Mouse (Mus musculus) CH12.LX (cell line): Measurements from ENCODE around the gene Gjd2.

ENCODE experiments used
- CHD1 ChIP-seq: IDR thresholded peaks from 2 replicates; pipeline ENCODE4 v1.6.1; 2012; ENCODE audit warnings: low read depth, low read length, improper control_type of control experiment, inconsistent platforms
- CHD2 ChIP-seq: IDR thresholded peaks from 2 replicates; pipeline ENCODE4 v1.6.1; 2011; ENCODE audit warnings: low read length, improper control_type of control experiment
- CTCF ChIP-seq, 2 experiments: IDR thresholded peaks in 1 of 2; conservative IDR thresholded peaks in 1 of 2; 2 replicates each; pipeline ENCODE4 v1.5.1; 2011 to 2012; ENCODE audit warnings: low read depth in 2 of 2, low read length in 2 of 2, improper control_type of control experiment in 1 of 2, inconsistent platforms in 1 of 2, mild to moderate bottlenecking in 1 of 2, moderate library complexity in 1 of 2
- EP300 ChIP-seq: IDR thresholded peaks from 2 replicates; pipeline ENCODE4 v1.6.1; 2011; ENCODE audit warnings: low read length, improper control_type of control experiment
- ETS1 ChIP-seq: conservative IDR thresholded peaks from 2 replicates; pipeline ENCODE4 v1.6.1; 2012; ENCODE audit warnings: low read depth, mild to moderate bottlenecking, inconsistent platforms, low read length, improper control_type of control experiment, moderate library complexity
- GABPA ChIP-seq: IDR thresholded peaks from 2 replicates; pipeline ENCODE4 v1.6.1; 2012; ENCODE audit warnings: low read depth, low read length, improper control_type of control experiment, inconsistent platforms; ENCODE audit not compliant: insufficient replicate concordance
- JUND ChIP-seq: conservative IDR thresholded peaks from 2 replicates; pipeline ENCODE4 v1.6.1; 2011; ENCODE audit warnings: low read depth, low read length, improper control_type of control experiment
- POLR2A ChIP-seq: IDR thresholded peaks from 2 replicates; pipeline ENCODE4 v1.6.1; 2011; ENCODE audit warnings: low read depth, mild to moderate bottlenecking, improper control_type of control experiment, low read length
- POLR2AphosphoS2 ChIP-seq: IDR thresholded peaks from 2 replicates; pipeline ENCODE4 v1.6.1; 2011; ENCODE audit warnings: low read depth, low read length, improper control_type of control experiment
- RAD21 ChIP-seq: IDR thresholded peaks from 2 replicates; pipeline ENCODE4 v1.6.1; 2011; ENCODE audit warnings: low read depth, mild to moderate bottlenecking, low read length, improper control_type of control experiment, moderate library complexity
- SMC3 ChIP-seq: IDR thresholded peaks from 2 replicates; pipeline ENCODE4 v1.6.1; 2011; ENCODE audit warnings: low read depth, low read length, improper control_type of control experiment

DNA sequence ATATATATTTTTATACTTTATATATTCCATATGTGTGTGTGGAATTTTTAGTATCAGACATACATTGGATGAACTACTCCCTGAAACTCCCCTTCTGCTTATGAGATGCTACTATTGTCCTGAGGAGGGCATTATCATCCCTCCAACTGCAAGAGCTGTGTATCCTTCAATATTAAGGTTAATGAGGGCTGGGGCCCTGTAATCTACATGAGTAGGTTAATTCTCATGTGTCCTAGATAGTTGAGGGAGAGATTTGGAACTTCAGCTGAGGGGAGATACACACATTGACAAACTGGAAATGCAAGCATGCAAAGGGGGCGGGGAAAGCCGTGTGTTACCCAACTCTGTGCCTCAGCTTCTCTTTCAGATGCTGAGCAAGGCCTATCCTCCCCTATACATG is 24.5 kb upstream of the Gjd2 start:
- TF ChIP-seq JUND (no peak), ETS1 (no peak), CHD1 (no peak), CTCF (conservative IDR thresholded peaks at IDR 0.05 in 1 of 2, IDR thresholded peaks at IDR 0.05 in 1 of 2; ENCODE audit: low read depth in 2 of 2, low read length in 2 of 2) (no peak), CHD2 (no peak), POLR2AphosphoS2 (no peak), POLR2A (no peak), GABPA (no peak), RAD21 (no peak), EP300 (no peak), SMC3 (no peak)
